Mouse (Mus musculus): ENCODE measurements around the gene Psmd9.

Gene Psmd9

GRCm38 (mm10) chr5:123137044-123137909 lies 31.9 kb upstream of the Psmd9 start:
- DNase-seq (ENCODE audit: low read depth, low spot score) = peak; percentile 58

- DNase-seq (ENCODE audit: low read depth, low spot score) = no peak
Measured at GRCm38 (mm10) chr5:123137910-123138229, 31.3 kb upstream of the Psmd9 start.

- no peak for DNase-seq (ENCODE audit: low read depth, low spot score)
Measured at GRCm38 (mm10) chr5:123138230-123138911, 30.8 kb upstream of the Psmd9 start.

- DNase-seq (ENCODE audit: low read depth, low spot score) = peak; percentile 83
Measured at GRCm38 (mm10) chr5:123138953-123139721, 30.1 kb upstream of the Psmd9 start.

- DNase-seq (ENCODE audit: low read depth, low spot score) = no peak
Measured at GRCm38 (mm10) chr5:123139722-123140627, 29.2 kb upstream of the Psmd9 start.

- peak; percentile 90 for DNase-seq (ENCODE audit: low read depth, low spot score)
Measured at GRCm38 (mm10) chr5:123140694-123141554, 28.3 kb upstream of the Psmd9 start.

- no peak for DNase-seq (ENCODE audit: low read depth, low spot score)
Measured at GRCm38 (mm10) chr5:123141555-123142160, 27.6 kb upstream of the Psmd9 start.

- DNase-seq (ENCODE audit: low read depth, low spot score) = no peak
Measured at GRCm38 (mm10) chr5:123142161-123143157, 26.8 kb upstream of the Psmd9 start, which contains the start of gene Setd1b. Setd1b (plus strand) TSS chr5:123142193.

GRCm38 (mm10) chr5:123143251-123143970 lies 25.8 kb upstream of the Psmd9 start:
- DNase-seq (ENCODE audit: low read depth, low spot score) = no peak

- no peak for DNase-seq (ENCODE audit: low read depth, low spot score)
Measured at GRCm38 (mm10) chr5:123143971-123144745, 25.1 kb upstream of the Psmd9 start.

- no peak for DNase-seq (ENCODE audit: low read depth, low spot score)
Measured at GRCm38 (mm10) chr5:123144746-123145590, 24.2 kb upstream of the Psmd9 start.

GRCm38 (mm10) chr5:123146357-123146756 lies 22.9 kb upstream of the Psmd9 start:
- no peak for DNase-seq (ENCODE audit: low read depth, low spot score)

- DNase-seq (ENCODE audit: low read depth, low spot score) = no peak
Measured at GRCm38 (mm10) chr5:123147569-123147968, 21.6 kb upstream of the Psmd9 start.

- DNase-seq (ENCODE audit: low read depth, low spot score) = no peak
Measured at GRCm38 (mm10) chr5:123148073-123148722, 21.0 kb upstream of the Psmd9 start.
